Mouse (Mus musculus) spleen, postnatal 10 days (tissue): ENCODE measurements around the gene D17Wsu92e.
A peak's percentile ranks its signal among the peaks of the same experiment; 100 is the strongest.

ENCODE experiments used
- DNase-seq, 2 experiments: peaks; one replicate each; pipeline ENCODE4 v3.0.0; 2021 to 2022; ENCODE audit warnings: low spot score in 2 of 2

The D17Wsu92e gene

GRCm38 (mm10) chr17:27746446-27746845 is 74.0 kb downstream of the D17Wsu92e start:
- no peak for DNase-seq

DNA sequence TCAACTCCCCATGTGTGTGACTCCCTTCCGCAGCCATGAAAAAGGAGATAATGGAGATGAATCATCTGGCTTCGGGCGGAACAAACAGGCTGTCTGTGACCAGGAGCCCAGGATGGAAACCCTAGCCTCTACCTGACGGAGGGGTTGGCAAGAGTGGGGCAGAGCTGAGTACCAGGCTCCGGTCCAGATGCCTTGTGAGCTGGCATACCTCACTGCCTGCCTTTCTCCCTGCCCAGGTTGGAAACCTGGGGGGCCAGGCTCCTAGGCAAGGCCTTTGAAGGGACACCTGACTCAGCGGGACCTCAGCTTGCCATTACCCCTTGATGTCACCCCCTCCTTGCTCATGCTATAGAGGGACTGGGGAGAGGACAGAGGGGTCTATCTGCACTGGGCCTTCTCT is 79.5 kb downstream of the D17Wsu92e start:
- DNase-seq, result no peak

DNA sequence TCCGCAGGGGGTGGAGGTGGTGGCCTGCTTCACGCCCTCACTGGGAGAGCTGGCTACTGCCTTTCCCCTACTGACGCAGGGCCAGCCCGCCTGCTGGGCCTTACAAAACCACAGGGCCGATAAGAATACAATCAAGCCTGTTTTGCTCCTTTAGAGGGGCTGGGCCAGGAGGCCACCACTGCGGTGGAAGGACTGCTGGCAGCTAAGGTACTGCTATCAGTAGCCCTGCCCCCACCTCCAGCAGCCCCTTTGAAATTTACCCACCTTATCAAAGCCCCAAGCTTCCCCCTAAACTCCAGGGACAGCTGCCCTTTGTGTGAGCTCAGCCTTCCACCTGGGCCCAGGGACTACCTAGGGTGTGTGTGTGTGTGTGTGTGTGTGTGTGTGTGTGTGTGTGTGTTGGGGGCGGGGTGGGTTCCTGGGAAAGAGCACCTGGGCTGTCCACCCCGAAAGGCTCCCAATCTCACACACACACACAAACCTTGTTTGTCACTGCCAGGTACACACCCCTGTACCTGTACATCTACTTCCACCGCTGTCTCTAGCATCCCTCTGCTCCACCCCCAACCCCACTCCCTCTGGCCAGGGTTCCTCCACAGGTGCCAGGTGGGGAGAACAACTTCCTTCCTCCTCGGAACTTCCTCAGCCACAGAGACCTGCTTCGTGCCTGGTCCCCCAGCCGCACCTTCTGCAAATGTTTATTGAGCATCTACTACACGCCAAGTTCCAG is 85.9 kb downstream of the D17Wsu92e start:
- no peak for DNase-seq

DNA sequence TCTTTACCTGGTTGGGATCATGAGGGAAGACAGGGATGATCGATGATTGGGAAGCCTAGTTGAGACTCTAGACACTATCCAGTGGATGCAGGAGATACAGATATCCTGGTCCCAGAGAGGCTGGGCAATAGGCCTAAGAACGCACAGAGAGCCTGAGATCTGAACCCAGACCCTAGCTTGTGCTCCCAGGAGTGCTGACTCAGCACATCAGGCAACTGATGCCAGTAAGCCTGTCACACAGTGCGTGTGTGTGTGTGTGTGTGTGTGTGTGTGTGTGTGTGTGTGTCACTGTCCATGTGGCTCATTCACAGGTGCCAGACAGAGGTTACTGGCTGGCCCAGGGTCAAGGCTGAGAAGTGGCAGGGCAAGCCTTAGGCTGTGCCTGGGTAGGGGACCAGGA is 87.8 kb downstream of the D17Wsu92e start:
- DNase-seq, result no peak

- DNase-seq, result no peak
Observed at GRCm38 (mm10) chr17:27732152-27732551, 88.3 kb downstream of the D17Wsu92e start.

GRCm38 (mm10) chr17:27728770-27729169 is 91.7 kb downstream of the D17Wsu92e start, which contains the start of gene Spdef:
Spdef (minus strand) TSS chr17:27728955.
- DNase-seq, result no peak

GRCm38 (mm10) chr17:27726527-27726926 is 93.9 kb downstream of the D17Wsu92e start:
- no peak for DNase-seq

DNA sequence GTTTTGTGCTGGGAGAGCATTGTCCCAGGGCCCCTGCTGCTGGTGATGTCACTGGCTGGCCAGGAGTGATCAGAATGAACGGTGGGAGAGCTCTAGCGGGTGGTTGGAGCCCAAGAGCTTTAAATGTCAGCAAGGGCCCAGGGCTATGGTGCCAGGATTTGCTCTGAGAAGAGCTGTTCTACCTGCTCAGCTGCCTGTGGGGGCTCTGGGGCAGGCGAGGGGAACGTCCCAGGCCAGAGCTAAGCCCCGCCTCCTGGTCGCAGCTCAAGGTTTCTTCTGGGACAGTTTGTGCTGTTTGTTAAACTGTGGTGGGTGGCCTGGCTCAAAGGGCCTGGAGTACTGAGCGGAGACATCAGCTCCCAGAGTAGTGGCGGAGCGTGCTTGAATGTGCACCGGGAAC is 95.0 kb downstream of the D17Wsu92e start:
- DNase-seq, result no peak

DNA sequence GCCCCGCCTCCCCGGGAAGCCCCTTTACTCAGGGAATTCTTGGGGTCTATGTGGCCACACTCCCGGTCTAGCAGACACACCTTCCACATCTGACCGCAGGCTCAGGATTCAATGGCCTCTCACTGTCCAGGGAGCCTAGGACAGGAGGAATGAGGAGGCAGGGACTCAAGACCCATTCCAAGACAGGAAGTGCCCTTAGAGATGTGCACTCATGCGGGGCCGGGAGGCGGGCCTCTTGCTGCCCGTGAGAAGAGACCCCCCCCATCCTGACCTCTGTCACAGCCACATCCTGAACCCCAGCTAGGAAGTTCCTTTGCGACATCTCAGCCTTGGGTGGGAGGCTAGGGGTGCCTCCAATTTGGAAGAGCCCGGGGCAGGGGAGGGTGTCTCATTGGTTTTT is 95.4 kb downstream of the D17Wsu92e start:
- DNase-seq, result no peak

GRCm38 (mm10) chr17:27724327-27724726 is 96.1 kb downstream of the D17Wsu92e start:
- peak in 1 of 2 experiments; percentile 35 for DNase-seq

DNA sequence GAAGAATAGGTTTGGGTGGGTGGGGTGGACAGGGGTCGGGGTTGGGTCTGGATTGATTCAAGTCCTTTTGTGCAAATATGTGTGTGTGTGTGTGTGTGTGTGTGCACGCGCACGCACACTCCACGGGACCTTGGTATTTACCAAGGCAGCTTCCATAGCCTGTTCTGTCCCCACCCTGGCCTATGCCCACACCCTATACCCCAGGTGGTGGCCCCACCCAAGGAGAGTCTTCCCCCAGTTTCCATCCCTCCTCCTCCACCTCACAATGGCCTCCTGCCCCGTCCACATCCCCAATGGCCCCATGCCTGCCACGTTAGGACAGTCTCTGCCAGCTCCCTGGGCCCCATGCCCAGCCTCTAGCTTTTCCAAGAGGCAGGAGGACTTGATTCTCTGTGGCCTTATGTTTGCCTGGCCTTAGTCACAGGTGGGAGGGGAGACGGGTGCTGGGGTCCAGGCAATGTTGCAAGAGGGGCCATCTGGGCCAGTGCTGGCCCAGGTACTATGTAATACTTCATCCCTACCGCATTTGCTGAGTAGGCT is 99.3 kb downstream of the D17Wsu92e start:
- no peak for DNase-seq

DNA sequence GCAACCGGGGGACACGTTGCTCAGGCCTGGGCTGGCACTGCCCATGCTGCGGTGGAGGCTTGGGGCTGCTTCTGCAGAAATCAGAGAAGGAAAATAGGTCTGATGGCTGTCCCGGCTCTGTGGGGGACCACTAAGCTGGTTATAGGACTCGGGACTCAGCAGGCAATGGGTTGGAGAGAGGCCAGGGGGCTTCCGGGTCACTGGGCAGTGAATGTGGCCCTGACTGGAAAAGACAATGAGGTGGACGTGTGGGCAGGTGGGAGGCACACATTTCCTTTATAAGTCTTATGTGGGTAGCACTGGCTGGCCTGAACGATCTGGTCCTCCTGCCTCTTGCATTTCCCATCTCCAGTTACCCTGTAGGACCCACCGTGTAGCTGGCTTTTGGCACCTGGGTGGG is 100.1 kb downstream of the D17Wsu92e start:
- no peak for DNase-seq

DNA sequence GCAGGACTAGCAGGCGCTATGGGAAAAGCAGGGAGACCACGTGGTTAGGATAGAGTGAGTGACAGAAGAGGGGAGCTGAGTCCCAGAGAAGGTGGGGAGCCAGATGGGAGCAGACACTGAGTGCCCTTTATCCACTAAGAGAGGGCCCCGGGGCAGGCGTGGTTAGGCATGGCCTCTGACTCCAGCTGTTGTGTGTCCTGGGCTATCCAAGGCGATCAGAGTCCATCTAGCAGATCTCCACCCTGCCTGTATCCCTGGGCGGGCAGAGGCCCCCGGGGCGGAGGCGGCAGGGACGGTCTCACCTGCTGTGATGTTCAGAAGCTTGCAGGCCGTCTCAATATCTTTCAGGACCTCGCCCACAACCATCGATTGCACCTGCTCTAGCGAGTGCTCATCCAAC is 100.8 kb downstream of the D17Wsu92e start:
- DNase-seq, result no peak

DNA sequence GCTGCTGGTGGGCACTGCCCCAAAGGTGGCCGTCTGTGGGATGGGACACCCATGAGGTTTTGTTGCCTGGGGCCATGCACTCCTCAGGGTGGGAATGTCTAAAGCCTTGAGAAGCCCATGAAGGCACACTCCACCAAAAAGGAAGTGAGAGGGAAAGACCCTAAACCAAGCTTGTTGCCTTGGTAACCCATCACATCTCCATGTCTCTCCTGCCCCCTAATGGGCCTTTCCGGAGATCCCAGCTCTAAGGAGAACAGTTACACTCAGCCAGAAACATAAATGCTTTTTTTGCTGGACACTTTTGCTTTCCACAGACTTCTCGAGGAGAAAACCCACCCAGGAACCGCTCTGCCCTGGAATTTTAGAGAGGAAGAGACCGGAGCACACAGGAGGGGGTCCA is 102.2 kb downstream of the D17Wsu92e start:
- DNase-seq, result no peak

GRCm38 (mm10) chr17:27716804-27717203 is 103.6 kb downstream of the D17Wsu92e start:
- no peak for DNase-seq

DNA sequence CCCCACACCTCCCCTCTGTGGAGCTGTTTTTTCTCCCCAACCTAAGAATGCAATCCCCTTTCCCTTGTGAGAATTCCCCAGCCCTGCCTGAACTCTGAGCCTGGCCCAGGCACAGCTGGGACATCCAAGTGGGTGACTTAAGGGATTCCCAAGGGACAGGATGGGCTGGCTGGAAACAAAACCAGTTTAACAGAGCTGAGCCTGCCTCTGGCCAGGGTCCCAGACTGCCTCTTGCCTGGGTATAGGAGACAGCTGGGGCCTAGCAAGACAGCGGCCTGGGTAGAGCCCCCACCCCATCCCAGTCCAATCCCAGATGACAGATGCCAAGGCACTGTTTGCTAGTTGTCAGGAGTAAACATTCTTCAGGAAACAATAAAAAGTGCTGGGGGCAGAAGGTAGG is 107.6 kb downstream of the D17Wsu92e start:
- no peak for DNase-seq

DNA sequence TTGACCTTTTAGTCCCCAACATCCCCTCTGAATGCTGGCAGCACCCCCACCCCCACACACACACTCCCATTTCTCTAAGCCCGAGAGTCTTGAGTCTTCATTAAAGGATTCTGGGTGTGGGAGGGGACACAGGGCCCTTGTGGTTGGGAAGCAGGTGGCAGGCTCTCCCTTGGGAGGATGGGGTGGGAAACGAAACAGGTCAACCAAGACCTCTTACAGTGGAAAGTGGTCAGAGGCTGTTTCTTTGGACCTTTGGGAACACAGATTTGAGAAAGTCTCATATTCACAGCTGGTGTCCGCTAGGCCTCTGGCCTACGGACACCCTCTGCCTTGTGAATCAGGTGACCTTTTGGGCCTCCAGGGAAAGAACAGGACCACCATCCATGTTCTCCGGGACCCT is 110.8 kb downstream of the D17Wsu92e start:
- DNase-seq, result no peak

DNA sequence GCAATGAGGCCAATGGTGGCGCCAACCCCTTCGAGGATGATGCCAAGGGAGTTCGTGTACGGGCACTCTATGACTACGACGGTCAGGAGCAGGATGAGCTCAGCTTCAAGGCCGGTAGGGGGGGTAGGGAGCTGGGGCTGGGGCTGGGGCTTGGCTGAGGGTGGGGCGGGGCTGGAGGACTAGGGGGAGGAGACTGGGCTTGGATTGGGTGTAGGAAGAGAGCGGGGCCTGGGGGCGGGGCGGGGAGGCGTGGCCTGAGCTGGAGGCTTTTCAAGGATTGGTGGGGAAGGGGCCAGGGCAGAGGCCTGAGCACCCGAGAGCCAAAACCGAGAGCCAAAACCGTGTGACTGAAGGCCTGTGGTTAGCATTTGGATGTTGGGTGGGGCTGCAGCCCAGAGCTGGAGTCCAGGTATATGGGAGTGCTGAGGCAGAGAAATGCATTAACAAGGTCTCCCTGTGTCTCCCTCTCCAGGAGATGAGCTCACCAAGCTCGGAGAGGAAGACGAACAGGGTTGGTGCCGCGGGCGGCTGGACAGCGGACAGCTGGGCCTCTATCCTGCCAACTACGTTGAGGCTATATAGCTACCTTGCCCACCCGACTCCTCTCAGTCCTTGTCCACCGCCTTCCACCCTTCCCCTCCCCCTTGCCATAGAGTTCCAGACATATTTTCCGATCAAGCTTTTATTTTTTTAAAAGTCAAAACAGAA is 112.3 kb downstream of the D17Wsu92e start:
- peak in 1 of 2 experiments; percentile 77 for DNase-seq

DNA sequence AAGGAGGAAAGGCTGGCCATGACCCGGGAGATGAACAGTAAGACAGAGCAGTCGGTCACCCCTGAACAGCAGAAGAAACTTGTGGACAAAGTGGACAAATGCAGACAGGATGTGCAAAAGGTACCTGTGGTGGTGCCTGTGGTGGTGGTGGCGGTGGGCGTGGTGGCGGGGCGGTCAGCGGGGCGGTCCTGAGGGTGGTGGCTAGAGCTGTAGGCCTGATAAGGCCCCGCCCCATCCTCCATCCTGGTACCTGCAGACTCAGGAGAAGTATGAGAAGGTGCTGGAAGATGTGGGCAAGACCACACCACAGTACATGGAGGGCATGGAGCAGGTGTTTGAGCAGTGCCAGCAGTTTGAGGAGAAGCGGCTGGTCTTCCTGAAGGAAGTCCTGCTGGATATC is 114.8 kb downstream of the D17Wsu92e start:
- DNase-seq, result no peak

- no peak for DNase-seq
Observed at GRCm38 (mm10) chr17:27703961-27704621, 116.4 kb downstream of the D17Wsu92e start.

- DNase-seq, result peak; percentile 30 to 63
Observed at GRCm38 (mm10) chr17:27702518-27702917, 117.9 kb downstream of the D17Wsu92e start.

- no peak for DNase-seq
Observed at GRCm38 (mm10) chr17:27701856-27702255, 118.6 kb downstream of the D17Wsu92e start.
